Mouse (Mus musculus) 3T3-L1 (cell line): ENCODE results near the gene Clcnkb.

Source experiments
- DNase-seq: peaks from one replicate; pipeline ENCODE4 v3.0.0-alpha.2; 2015; ENCODE audit warnings: low read depth, low spot score

The Clcnkb gene

DNA sequence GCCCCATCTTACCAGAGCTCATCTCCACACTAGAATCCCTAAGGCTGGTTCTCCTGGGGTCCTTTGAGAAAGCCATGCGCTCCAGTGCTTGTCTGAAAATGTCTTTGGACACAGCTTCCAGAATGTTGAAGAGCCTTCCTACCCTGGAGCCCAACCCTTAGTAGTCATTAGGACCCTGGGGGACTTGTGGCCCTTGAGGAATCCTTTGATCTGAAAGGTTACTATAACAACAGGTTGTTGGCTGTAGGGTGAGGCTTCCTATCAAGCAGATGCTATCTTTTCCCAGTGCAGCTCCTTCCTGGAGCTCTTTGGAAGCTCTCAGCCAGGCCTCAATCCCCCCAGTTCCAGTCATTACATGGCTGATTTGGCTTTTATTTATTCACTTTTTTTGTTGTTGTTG lies 20.2 kb upstream of the Clcnkb start, which contains the start of gene Srarp:
Srarp (minus strand) TSS at position 132 of the 400 bp plus-strand sequence.
- no peak for DNase-seq

DNA sequence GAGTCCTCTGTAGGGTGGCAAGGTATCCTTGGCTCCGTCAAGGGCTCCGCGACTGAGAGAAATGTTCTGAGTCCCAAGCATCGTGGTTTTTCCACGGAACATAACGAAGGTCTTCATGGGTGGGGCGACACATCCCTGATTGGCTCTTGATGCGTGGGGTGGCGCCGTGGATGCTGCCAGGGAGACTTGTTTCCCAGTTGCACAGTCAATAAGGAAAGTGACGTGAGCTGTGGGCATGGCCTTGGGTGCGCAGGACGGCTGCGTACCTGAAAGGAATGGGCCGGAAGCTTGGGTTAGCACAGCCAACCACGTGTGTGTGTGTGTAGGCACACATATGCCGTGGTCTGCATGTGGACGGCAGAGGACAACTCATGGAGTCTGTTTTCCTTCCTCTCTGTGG lies 17.4 kb upstream of the Clcnkb start:
- DNase-seq: no peak

DNA sequence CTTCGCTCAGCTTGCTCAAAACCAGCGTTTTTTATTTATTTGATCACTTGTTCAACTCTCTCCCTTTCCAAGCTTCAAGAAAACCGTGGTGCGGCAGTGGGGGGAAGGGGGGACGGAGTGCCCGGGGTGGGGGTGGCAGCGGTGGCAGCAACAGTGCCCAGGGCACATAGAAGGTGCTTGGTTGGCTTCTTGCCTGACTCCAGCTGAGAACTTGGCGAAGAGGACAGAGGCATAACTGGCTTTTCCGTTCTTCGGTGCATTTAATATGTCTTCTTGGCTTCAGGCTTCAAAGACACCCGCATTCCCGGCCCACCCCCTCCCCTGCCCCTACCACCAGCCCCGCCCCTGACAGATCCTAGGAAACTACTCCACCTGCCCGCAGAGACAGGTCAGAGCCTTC lies 16.9 kb upstream of the Clcnkb start:
- DNase-seq: no peak

DNA sequence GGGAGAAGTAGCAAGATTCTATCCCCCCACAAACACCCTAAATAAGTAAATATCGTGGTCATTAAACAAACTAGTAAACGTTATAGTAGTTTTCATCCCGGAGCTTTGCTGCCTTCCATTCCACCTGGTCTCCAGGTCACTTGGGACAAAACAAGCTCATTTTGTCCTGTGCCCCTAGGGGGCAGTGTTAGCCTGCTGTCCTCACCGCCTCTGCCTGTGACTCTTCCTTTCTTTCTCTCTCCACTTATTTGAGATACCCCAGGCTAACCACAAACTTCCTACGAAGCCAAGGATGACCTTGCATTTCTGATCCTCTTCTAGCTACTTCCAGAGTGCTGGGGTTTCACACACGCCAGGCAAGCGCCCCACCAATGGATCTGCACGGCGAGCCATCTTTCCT lies 15.2 kb upstream of the Clcnkb start:
- peak; percentile 84 for DNase-seq

DNA sequence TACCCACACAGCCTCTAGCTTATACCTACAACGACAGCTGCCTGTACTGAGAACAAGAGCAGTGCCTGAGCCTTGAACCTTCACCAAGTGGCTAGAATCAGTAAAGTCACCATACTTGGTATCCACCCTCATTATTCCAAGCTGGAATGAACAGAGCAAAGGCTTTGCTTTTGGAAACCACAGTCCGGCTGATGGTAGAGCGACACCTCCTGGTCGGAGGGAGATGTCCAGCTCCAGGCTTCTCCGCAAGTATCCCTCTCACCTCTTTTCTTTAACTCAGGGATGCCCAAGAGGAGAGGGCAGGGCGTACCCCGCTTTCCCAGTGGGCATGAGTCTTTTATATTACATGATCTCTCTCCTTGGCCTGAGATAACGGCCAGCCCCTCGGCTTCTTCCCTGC lies 14.0 kb upstream of the Clcnkb start:
- peak; percentile 68 for DNase-seq

DNA sequence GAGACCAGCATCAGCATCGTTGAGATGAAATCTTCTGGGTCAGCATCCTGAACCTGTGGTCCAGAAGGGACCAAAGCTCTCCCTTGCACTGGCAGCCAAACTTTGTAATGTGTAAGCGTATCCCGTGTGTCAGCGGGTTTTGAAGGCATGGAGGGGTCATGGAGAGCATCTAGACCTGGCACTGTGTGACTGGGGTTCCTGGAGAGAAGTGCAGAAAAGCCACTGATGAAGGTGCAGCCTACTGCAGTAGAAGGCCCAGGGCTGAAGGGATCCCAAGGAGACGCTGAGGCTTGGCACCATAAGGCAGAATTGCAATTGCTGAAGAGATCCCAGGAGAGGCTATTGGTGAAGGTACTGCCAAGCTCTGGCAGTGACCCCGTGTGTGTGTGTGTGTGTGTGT lies 13.6 kb upstream of the Clcnkb start:
- DNase-seq: no peak

DNA sequence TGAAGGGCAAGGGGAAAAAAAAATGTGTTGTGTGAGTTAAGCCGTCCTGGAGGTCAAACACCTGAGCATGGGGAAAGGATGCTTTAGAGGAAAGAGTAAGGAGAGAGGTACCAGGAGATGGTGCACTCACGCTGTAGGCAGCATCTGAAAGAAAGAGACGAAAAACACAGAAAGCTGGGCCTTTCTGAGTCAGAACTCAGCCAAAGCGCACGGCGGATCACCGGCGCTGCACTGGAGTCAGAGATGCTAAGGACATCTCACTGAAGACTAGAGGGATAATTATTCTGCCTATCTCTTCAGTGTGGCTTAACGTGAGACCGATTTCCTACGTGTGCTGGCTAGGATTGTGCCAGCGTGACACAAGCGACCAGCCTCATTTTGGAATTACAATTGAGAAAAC lies 12.1 kb upstream of the Clcnkb start:
- no peak for DNase-seq

DNA sequence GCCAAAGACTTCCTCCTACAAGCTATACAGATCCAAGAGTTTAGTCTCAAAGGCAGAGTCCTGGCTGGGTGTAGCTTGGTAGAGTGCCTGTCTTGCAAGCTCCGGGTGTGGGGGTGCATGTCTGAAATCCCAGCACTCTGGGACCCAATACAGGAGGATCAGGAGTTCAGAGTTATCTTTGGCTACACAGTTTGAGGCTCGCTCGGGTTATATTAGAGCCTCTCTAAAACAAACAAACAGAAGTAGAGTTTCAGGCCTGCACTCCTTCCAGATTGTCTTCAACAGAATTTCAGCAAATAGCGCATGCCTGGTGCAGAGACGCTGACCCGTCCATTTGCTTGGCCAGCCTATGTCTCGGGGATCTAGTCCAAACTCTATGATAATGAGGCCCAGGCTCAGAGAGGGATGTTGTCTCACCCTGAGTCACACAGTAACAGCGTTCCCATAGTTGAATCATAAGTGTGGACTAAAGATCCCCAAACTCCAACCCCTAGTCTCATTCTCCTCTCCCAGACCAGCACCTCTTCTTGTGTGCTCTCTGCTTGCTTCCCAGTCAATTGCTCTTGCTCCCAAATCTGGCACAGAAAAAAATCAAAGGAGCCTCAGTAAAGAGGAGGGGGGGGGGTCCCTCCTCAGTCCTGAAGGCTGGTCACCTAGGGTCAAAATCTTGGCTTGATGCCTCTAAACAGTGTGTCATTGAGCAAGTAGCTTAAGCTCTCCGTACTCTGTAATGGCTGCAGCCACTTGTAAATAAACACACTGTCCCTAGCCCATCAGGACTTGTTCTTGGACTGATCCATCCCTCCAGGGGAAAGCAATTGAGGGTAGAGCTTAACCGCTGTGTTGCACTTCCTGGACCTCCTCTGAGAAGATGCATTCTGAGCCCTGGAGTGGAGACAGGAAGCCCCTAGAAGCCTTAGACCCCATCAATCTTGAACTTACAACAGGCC lies 11.3 kb upstream of the Clcnkb start:
- DNase-seq: no peak

DNA sequence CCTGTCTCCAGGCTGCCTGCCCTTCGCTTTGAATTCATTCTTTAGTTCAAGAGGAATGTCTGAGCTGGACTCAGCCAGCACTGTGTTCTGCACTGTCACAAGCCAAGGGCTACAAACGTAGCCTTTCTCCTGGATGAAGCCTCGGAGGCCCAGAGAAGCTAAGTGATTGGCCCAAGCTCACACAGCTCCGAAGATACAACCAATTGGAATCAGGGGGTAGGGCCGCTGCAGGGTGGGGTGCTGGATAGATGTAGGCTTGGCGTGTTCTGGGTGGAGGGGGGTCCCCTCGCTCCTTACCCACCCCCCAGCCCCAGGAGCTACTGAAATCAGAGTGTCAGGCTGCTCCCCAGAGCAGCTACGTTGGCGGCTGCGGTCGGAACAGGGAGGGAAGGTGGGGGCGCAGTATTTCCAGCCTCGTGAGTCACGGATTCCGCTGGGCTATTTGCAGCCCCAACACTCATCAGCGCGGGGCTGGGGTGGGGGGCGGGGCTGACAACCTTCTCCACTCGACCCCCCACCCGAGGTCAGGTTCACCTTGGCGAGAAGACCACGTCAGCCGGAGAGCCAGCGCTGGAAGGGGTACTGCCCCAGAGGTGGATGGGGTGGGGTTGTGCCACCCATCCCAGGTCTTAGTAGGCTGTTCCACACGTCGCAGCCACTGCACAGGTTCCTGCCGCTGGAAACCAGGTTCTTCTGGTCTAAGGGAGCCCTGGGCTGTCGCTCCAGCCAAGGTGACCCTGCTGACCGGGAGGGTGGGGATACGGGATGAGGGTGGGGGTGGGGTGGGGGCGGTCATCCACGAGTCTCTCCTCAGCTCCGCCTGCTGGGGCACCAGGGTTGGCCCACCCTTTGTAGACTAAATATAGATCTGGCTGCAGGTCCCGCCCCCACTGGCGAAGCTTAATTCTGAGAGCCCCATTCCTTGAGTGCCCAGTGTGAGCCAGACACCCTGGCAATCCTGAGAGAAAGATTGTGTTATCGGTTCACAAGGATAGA lies 10.0 kb upstream of the Clcnkb start:
- no peak for DNase-seq

DNA sequence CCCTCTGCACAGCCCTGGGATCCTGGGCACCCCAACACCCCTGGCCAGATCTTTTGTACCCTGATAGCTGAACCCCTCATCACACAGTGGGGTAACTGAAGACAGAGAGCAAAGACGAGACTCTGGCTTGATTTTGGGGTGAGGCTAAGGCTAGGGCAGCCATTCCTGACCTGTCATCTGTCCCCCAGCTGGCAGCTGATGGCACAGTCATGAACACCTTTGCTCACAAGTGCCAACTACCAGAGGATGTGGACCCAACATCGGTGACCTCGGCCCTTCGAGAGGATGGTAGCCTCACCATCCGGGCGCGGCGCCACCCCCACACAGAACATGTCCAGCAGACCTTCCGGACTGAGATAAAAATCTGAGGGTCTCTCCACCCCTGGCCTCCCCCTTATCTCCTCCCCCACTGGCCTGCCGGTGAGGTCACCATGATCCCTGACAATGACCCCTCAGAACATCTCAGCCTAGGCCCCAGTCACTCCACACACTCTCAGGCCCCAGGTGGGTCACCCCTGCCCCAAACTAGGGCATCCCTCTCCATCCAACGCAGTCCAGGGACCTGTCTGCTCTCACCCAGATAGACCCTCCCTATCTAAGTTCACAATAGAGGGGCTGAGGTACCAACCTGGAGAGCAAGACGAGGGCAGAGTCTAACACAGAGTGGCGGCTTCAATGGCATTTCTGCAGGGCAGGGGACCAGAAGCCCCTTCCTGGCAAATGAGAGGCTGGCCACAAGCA lies 8.0 kb upstream of the Clcnkb start:
- no peak for DNase-seq

DNA sequence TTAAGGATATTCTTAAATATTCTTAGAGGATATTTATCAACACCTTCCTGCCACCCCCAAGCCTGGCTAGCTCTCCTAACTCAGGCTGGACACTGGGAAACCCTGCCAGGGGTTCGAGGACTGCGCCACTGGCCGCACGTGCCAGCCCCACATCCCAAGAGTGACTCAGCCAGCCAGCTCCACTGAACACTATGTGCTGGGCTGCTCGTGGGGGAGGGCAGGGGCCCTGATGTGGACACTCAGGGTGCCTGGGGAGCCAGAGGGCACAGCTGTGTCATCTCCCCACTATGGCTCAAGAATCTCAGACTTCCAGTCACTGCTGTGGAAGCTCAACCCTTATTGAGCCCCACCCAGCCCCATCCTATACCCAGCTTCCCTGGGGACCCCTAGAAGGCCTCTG lies 7.5 kb upstream of the Clcnkb start:
- no peak for DNase-seq

DNA sequence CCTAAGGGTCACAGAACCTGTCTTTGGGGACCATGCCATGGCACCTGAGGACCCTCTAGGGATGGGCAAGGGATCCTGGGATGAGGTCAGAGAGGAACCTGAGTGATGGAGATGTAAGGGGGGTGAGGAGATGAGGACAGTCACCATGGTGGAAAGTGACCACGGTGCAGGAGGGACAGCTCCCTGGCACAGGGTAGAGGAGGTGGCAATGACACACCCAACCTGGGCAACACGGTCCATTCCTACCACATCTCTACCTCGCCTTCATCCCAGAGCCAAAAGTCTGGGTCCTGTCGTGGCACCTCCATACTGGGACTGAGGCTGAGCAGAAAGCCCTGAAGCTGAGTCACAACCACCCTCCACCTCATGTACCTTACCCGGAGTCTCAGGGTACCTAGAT lies 7.0 kb upstream of the Clcnkb start:
- DNase-seq: no peak

DNA sequence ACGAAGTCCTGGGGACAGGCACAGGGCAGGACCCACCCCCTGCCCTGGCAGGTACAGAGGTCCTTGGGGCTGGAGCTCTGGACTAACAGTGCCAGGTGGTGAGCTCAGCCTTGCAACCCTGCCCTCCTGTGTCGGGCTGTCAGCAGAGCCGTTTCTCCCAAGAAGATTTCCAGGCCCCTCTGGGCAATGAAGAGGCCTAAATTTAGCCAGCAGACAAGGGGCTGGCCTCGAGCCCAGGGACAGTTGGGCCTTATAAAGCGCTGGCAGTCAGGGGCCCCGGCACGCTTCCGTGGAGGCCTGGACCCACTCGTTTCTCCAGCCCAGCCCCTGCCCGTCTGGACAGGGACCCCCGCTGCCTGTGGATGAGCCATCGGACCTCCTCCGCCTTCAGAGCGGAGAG lies 5.6 kb upstream of the Clcnkb start:
- DNase-seq: no peak

DNA sequence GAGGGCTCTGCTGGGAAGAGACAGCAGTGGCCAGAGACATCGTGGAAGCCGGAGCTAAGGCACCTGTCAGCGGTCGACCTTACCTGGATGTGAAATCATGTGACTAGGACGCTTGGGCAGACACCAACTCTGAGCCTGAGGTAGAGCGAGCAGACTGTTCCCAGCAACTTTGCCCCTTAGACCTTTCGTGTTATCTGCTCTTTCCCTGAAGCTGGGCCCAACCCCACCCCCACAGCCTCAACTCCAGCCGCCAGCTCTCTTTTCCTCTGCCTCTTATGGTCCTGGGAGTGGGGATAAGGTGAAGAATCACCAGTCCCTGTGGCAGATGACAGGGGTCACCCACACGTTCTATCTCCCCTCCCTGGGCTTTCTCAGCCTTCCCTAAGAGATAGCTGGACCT lies 5.1 kb upstream of the Clcnkb start:
- no peak for DNase-seq

DNA sequence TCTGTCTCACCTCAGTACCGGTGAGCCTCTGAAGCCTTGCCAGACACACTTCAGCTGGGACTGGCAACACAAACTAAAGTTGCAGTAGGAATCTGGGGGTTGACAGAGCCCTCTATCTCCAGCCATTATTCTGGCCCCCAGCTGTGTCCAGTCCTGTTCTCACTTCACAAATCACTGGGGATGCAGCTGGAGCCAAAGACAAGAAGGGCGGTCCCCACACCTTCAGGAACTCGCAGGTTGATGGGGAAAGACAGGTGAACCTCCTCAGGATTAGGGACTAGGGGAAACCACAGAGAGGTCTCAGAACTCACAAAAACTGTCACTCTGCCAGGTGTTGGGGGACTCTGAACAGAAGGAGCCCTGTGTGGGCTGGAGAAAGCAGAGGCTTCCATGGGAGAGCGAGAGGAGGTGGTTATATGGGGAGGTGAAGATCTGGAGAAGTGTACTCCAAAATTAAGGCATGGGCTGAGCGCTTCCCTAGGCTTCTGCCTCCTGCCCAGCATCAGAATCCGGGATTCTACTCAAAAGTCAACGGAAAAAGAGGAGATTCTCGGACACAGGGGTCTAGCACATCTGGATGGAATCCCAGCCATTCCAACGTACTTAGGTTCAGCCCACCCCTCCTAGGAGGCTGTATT lies 4.5 kb upstream of the Clcnkb start, which contains the start of gene Hspb7:
Hspb7 (plus strand) TSS at position 588 of the 638 bp plus-strand sequence.
- DNase-seq: no peak

DNA sequence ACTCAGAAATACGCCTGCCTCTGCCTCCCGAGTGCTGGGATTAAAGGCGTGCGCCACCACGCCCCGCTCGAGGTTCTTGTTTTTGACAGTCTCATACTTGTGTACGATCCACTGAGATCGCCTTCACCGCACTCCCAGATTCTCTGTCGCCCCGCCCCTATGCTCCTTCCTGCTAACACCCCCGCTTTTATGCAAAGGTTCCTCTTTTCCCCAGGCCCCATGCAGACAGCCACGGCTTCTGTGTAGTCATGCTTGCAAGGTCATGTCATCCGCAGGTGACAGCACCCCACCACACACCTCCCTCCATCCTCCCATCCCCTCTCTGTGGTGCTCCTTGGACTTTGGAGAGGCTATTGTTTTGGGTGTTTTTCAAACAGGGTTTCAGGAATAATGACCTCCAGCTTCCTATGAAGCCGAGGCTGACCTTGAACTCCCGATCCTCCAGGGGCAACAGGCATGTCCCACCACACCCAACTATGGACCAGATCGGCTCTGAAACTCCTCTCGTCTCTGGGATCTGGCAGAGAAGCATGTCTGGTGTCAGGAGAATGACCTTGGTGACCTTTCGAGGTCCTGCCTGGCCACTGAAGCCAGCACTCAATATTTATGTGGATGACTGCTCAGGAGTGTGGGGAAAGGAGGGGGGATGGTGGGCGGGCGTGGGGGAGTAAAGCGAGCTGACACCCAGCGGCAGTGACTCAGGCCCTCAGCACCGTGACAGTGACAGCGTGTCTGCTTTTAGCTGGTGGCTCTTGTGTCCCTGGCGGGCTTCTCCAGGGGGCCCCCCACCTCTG lies 3.8 kb upstream of the Clcnkb start:
- DNase-seq: no peak

DNA sequence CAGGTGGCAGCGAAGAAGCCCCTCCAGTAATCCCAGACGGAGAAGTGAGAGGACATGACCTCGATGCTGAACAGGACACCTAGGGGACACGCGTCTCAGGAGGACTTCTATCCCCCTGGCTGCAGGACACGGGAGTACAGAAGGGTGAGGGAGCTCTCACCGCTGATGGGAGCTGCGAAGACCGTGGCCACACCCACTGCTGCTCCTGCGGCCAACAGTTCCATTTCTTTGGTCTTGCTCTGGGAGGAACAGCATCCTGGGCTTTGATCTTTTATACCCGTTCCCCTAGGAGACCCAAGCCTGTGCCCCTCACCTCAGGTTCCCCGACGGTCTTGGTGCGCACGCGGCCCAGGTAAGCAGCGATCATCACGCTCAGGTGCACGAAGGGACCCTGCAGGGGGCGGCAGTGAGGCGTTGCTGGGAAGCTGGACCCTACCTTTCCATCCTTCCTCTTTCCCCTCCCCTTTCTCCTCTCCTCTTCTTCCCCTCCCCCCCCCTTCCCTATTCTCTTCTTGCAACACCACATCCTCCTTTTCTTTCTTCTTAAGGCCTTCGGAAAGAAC lies 4.3 kb downstream of the Clcnkb start:
- DNase-seq: no peak

DNA sequence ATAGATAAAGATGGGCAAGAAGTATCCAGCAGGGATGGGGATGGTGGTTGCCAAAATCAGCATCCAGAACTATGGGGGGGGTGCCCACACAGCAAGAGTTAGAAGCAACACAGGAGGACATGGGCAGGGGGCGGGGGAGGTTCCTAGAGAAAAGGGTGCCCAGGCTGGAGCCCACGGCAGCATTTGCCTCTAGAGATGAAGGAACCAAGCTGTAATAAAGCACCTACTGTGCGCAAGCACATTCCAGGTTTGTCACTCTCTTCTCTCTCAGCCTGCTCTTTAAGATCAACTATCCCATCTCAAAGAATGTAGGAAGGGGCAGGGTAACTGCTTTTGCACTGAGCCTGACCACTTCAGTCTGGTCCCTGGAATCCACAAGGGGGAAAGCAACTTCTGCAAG lies 7.2 kb downstream of the Clcnkb start:
- DNase-seq: no peak

DNA sequence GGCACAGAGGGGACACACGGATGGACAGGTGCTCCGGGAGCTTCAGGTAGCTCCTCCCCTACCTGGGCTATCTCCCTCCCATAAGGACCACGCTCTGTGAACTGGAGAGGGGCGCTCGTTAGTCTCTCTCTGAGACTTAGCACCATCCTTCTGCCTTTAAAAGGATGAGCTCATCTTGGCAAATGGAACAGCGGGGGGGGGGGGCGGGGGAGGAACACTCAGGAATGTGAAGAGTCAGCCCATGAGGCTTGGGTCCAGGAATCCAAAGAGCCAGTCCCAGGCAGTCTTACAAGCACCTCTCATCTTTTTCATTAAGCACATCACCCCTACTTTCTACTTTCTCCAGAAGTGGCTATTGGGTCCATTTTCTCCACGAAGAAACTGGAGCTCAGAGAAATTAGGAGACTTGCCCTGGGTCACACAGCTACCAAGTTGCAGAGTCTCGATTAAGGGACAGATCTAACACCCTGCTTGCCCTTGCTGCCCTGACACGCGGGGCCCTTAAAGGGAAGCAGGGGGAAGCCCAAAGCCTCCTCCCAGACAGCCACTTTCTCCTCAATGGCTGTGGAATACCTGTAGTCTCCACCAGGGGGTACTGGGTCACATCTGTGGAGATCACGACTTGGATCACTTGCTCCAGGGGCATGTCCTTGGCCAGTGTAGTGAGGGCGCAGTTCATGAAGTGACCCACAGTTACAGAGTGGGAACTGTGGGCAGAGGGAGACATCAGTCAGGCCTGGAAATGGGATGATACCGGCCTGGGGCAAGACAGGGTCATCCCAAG lies 9.1 kb downstream of the Clcnkb start:
- DNase-seq: peak; percentile 74
